Mouse (Mus musculus) hindbrain, embryonic 14.5 days (tissue): Measurements from ENCODE around the gene Phactr2. TPM values are rescaled to one million over a fixed set of nuclear protein-coding genes. Genes with fewer than 3 reads are reported as not detected.

Experiments used
- ATAC-seq: fragments of 200-750 bp; cut with Nextera tagmentation; 2 replicates; pipeline ENCODE4 v1.8.0; 2017; ENCODE audit warnings: moderate number of reproducible peaks, mild to moderate bottlenecking, moderate TSS enrichment, moderate library complexity; ENCODE audit not compliant: low FRiP score
- DNase-seq: peaks from one replicate; pipeline ENCODE4 v3.0.0-alpha.2; 2015; ENCODE audit warnings: low spot score
- H3K27ac ChIP-seq: fragments of 300-500 bp; sonication (generic); 2 replicates; pipeline ENCODE4 v1.5.1; 2014; ENCODE audit warnings: mild to moderate bottlenecking, moderate library complexity
- H3K27me3 ChIP-seq: fragments of 300-500 bp; sonication (generic); 2 replicates; pipeline ENCODE4 v1.6.1; 2014; ENCODE audit warnings: mild to moderate bottlenecking, low read length, mixed read lengths; ENCODE audit not compliant: control insufficient read depth, insufficient read depth
- H3K36me3 ChIP-seq: fragments of 300-500 bp; sonication (generic); replicated peaks from 2 replicates; pipeline ENCODE4 v1.6.1; 2014; ENCODE audit not compliant: control insufficient read depth, insufficient read depth
- H3K4me1 ChIP-seq: fragments of 300-500 bp; sonication (generic); replicated peaks from 2 replicates; pipeline ENCODE4 v1.6.1; 2014; ENCODE audit warnings: antibody characterized with exemption, low read length, mixed read lengths; ENCODE audit not compliant: control insufficient read depth, insufficient read depth
- H3K4me2 ChIP-seq: fragments of 300-500 bp; sonication (generic); replicated peaks from 2 replicates; pipeline ENCODE4 v1.6.1; 2014; ENCODE audit warnings: mild to moderate bottlenecking, moderate library complexity
- H3K4me3 ChIP-seq: fragments of 300-500 bp; sonication (generic); replicated peaks from 2 replicates; pipeline ENCODE4 v1.5.1; 2014; ENCODE audit warnings: mild to moderate bottlenecking, low read length
- H3K9ac ChIP-seq: fragments of 300-500 bp; sonication (generic); 2 replicates; pipeline ENCODE4 v1.6.1; 2014
- H3K9me3 ChIP-seq: fragments of 300-500 bp; sonication (generic); 2 replicates; pipeline ENCODE4 v1.6.1; 2016; ENCODE audit warnings: low read length; ENCODE audit not compliant: control insufficient read depth
- WGBS: fragments of 180-500 bp; shearing (Covaris S2); extraction: QIAGEN DNeasy Blood & Tissue Kit; methylation state at CpG from one replicate; pipeline ENCODE4 v1.1.7; 2014; 5-methylcytosine and 5-hydroxymethylcytosine counted together
- polyA plus RNA-seq: library from polyadenylated mRNA; unstranded; fragments of >200 nt; fragmentation: Nextera tagmentation; extraction: Ambion mirVana; gene quantifications from 2 replicates; pipeline ENCODE4 v1.2.1, GENCODE M21; 2014

The Phactr2 gene
- polyA plus RNA-seq, 1 experiment from 2014 or later: 9.7 TPM

GRCm38 (mm10) chr10:13232443-13233142 is 241.6 kb downstream of the Phactr2 start:
- DNase-seq (no peak), ATAC-seq (no peak; the same call in 1 of the 2 replicates)
- H3K4me1 ChIP-seq: 0 out of 2 replicates have a peak, but pooled peaks cover 5% of the 10 kb centered on the region
- no peaks in the 10 kb centered on the region for H3K27me3 ChIP-seq
- WGBS: 32% methylated on average over 9 of the region's 9 CpGs
- no peak overlapping the region for H3K9ac ChIP-seq
- H3K4me2 ChIP-seq: no peak overlapping the region
- no peaks in the 10 kb centered on the region for H3K36me3 ChIP-seq
- no peak overlapping the region for H3K4me3 ChIP-seq
- no peak overlapping the region for H3K27ac ChIP-seq
- H3K9me3 ChIP-seq: no peaks in the 10 kb centered on the region

GRCm38 (mm10) chr10:13230716-13231115 is 243.5 kb downstream of the Phactr2 start:
- 0 out of 2 replicates have a peak, but pooled peaks cover 5% of the 10 kb centered on the region for H3K4me1 ChIP-seq
- WGBS: 92% methylated on average over 7 of the region's 7 CpGs
- H3K9me3 ChIP-seq: no peaks in the 10 kb centered on the region
- H3K4me2 ChIP-seq: no peak overlapping the region
- no peak for ATAC-seq
- no peak overlapping the region for H3K27ac ChIP-seq
- H3K36me3 ChIP-seq: no peaks in the 10 kb centered on the region
- H3K27me3 ChIP-seq: no peaks in the 10 kb centered on the region
- H3K9ac ChIP-seq: no peak overlapping the region
- no peak for DNase-seq
- H3K4me3 ChIP-seq: no peak overlapping the region

GRCm38 (mm10) chr10:13225377-13226063 is 248.7 kb downstream of the Phactr2 start:
- H3K4me3 ChIP-seq: no peak overlapping the region
- H3K4me2 ChIP-seq: no peak overlapping the region
- 85% methylated on average over 7 of the region's 7 CpGs for WGBS
- H3K27me3 ChIP-seq: no peaks in the 10 kb centered on the region
- DNase-seq (no peak), ATAC-seq (no peak)
- no peaks in the 10 kb centered on the region for H3K4me1 ChIP-seq
- H3K36me3 ChIP-seq: no peaks in the 10 kb centered on the region
- no peak overlapping the region for H3K9ac ChIP-seq
- H3K9me3 ChIP-seq: no peaks in the 10 kb centered on the region
- no peak overlapping the region for H3K27ac ChIP-seq

- WGBS: 92% methylated on average over 3 of the region's 3 CpGs
- no peak overlapping the region for H3K4me3 ChIP-seq
- no peaks in the 10 kb centered on the region for H3K4me1 ChIP-seq
- no peaks in the 10 kb centered on the region for H3K9me3 ChIP-seq
- H3K27ac ChIP-seq: no peak overlapping the region
- no peaks in the 10 kb centered on the region for H3K27me3 ChIP-seq
- H3K4me2 ChIP-seq: no peak overlapping the region
- no peak overlapping the region for H3K9ac ChIP-seq
- no peak for ATAC-seq
- no peak for DNase-seq
- no peaks in the 10 kb centered on the region for H3K36me3 ChIP-seq
Observed at GRCm38 (mm10) chr10:13222135-13222534, 252.1 kb downstream of the Phactr2 start.

- DNase-seq (no peak), ATAC-seq (no peak)
- Histone ChIP-seq H3K9me3 (no peaks in the 10 kb centered on the region), H3K36me3 (no peaks in the 10 kb centered on the region), H3K9ac (no peak overlapping the region), H3K27me3 (no peaks in the 10 kb centered on the region), H3K4me3 (no peak overlapping the region), H3K4me1 (no peaks in the 10 kb centered on the region), H3K27ac (no peak overlapping the region), H3K4me2 (no peak overlapping the region)
- WGBS: 62% methylated on average over 1 of the region's 1 CpGs
Observed at GRCm38 (mm10) chr10:13220061-13220460, 254.2 kb downstream of the Phactr2 start.

- no peak overlapping the region for H3K4me3 ChIP-seq
- no peak overlapping the region for H3K9ac ChIP-seq
- no peaks in the 10 kb centered on the region for H3K27me3 ChIP-seq
- no peak overlapping the region for H3K4me2 ChIP-seq
- WGBS: 79% methylated on average over 12 of the region's 12 CpGs
- H3K9me3 ChIP-seq: no peaks in the 10 kb centered on the region
- H3K4me1 ChIP-seq: no peaks in the 10 kb centered on the region; the same call in 1 of the 2 replicates
- no peak for DNase-seq
- ATAC-seq: no peak
- H3K27ac ChIP-seq: no peak overlapping the region
- no peaks in the 10 kb centered on the region for H3K36me3 ChIP-seq
Observed at GRCm38 (mm10) chr10:13213956-13214355, 260.3 kb downstream of the Phactr2 start.

- 78% methylated on average over 6 of the region's 6 CpGs for whole genome bisulfite sequencing
- H3K9me3 ChIP-seq: no peaks in the 10 kb centered on the region
- no peaks in the 10 kb centered on the region for H3K27me3 ChIP-seq
- no peaks in the 10 kb centered on the region; the same call in 1 of the 2 replicates for H3K4me1 ChIP-seq
- H3K4me2 ChIP-seq: no peak overlapping the region
- ATAC-seq: no peak
- H3K27ac ChIP-seq: no peak overlapping the region
- H3K4me3 ChIP-seq: no peak overlapping the region
- no peak overlapping the region for H3K9ac ChIP-seq
- no peak for DNase-seq
- H3K36me3 ChIP-seq: no peaks in the 10 kb centered on the region
Observed at GRCm38 (mm10) chr10:13212829-13213228, 261.4 kb downstream of the Phactr2 start.

- WGBS: 76% methylated on average over 9 of the region's 9 CpGs
- DNase-seq (no peak), ATAC-seq (no peak)
Observed at GRCm38 (mm10) chr10:13212326-13212725, 261.9 kb downstream of the Phactr2 start.

GRCm38 (mm10) chr10:13209930-13210637 is 264.1 kb downstream of the Phactr2 start:
- no peak for DNase-seq

More at GRCm38 (mm10) chr10:13212326-13212725, 261.9 kb downstream of the Phactr2 start:
- Histone ChIP-seq H3K4me2 (no peak overlapping the region), H3K27me3 (no peaks in the 10 kb centered on the region), H3K27ac (no peak overlapping the region), H3K36me3 (no peaks in the 10 kb centered on the region), H3K9me3 (no peaks in the 10 kb centered on the region), H3K9ac (no peak overlapping the region), H3K4me3 (no peak overlapping the region), H3K4me1 (no peaks in the 10 kb centered on the region; the same call in 1 of the 2 replicates)

More at GRCm38 (mm10) chr10:13209930-13210637, 264.1 kb downstream of the Phactr2 start:
- H3K4me2 ChIP-seq: no peak overlapping the region
- H3K9me3 ChIP-seq: no peaks in the 10 kb centered on the region
- no peak overlapping the region for H3K9ac ChIP-seq
- no peaks in the 10 kb centered on the region for H3K36me3 ChIP-seq
- no peaks in the 10 kb centered on the region for H3K27me3 ChIP-seq
- ATAC-seq: no peak
- H3K4me1 ChIP-seq: no peaks in the 10 kb centered on the region; the same call in 1 of the 2 replicates
- H3K4me3 ChIP-seq: no peak overlapping the region
- WGBS: 67% methylated on average over 8 of the region's 8 CpGs
- H3K27ac ChIP-seq: no peak overlapping the region
